Mouse (Mus musculus) kidney, postnatal 36 days (tissue): ENCODE measurements around the gene Lgr4.

Experiments used
- DNase-seq, 2 experiments: peaks; one replicate each; pipeline ENCODE4 v3.0.0; 2021 to 2022; ENCODE audit warnings: mixed read lengths in 2 of 2

Gene Lgr4

DNA sequence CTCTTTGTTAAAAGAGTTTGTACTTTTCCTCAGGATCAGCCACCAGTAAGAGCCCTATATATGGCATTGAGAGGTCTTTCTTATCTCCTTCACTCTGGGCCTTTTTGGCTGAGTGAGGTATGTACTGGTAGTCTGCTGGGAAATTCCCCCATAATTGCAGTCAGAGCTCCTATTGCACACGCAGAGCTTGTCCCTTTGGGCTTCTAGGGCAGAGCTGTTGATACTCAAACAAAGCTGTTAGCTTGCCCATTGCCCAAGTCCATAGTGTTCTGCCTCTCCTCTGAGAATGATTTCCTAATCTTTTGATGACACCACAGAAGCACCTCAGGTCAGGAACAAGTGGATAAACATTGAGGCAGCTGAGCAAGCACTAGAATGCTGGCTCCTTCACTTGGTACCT, 67.5 kb downstream of the Lgr4 start:
- DNase-seq = peak in 1 of 2 experiments; percentile 71

DNA sequence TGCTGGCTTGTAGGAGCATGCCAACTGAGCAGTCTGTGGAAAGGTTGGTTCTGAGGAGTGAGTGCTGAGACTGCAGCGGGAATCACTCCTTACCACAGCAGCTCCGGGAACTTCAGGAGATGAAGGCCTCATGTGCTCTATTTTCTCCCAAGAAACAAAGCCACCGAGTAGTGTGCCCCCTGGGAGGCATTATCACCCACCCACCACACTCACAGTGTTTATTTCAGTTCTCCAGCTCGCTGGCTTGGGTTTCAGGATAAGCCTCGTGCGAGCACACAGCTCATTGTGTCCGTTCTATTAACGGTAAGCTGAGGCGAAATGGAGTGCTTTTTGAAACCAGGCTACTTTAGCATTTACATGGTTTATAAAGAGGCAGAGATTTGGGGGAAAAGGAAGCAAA, 68.1 kb downstream of the Lgr4 start:
- DNase-seq = no peak

DNA sequence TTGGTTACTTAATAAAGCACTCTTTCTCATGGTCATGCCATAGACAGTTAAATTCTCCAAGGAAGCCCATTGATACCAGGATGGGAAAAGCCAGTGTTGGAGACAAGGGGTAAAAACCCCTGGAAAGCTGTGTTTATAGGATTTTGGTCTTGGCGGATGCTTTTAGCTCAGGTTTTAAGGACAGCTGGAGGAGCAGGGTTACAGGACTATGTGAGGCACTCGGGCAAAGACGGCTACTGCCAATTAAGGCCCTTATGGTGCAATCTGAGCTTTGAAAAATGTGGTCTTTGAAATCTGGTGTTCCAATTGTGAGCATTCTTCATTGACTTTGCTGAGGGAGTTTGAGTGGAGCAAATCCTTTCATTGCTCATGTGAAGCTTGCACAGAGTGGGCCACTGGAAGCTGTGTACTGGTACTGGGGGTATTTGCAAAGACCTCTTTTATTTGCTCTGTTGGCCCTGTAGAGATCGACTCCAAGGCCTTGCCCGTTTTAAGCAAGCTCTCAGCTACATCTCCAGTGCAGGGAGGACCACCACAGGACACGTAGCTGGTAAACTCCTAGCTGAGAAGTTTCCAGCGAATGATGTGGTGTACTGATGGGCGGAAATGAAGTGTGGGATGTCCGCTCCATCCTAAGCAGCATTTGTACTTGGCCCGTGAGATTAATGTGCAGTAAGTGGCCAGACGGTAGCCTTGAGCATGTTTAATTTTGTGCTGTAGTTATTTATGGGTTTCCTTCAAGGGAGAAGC, 68.8 kb downstream of the Lgr4 start:
- DNase-seq = no peak

DNA sequence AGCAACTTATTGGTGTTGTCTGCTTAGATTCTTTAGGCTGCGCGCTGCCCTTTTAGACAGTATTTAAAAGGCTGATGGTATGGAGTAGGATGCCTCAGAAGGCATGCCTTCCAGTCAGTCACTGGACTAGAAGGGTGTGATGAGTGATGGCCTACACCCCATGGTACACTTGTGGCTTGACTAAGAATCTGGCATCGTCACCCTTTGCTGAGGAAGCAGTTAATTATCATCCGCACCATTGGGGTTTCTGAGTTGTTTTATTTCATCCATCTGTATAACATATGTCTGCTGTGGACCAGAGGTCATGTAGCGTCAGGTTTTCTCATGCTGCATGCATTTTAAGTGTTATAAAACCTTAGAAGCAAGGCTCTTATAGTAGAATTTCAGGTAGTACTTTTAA, 70.5 kb downstream of the Lgr4 start:
- DNase-seq = no peak

DNA sequence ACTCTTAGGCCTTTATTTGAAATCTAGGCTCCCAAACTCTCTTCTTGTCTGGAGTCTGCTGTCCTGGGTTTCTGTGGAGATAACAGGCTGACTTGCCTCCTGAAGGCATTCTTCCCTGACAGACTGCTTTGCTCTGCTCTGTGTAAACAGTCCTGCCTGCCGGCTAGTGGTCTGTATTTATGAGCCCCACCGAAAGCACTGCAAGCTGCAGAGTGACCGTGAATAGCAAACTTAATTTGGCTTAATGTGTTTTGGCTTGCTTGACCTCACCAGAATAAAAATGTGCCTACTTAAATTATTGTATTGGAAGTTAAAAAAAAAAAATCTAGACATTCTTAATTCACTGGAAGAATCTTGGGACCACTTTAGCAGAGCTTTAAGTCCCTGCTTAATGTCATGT, 71.7 kb downstream of the Lgr4 start:
- DNase-seq = no peak

DNA sequence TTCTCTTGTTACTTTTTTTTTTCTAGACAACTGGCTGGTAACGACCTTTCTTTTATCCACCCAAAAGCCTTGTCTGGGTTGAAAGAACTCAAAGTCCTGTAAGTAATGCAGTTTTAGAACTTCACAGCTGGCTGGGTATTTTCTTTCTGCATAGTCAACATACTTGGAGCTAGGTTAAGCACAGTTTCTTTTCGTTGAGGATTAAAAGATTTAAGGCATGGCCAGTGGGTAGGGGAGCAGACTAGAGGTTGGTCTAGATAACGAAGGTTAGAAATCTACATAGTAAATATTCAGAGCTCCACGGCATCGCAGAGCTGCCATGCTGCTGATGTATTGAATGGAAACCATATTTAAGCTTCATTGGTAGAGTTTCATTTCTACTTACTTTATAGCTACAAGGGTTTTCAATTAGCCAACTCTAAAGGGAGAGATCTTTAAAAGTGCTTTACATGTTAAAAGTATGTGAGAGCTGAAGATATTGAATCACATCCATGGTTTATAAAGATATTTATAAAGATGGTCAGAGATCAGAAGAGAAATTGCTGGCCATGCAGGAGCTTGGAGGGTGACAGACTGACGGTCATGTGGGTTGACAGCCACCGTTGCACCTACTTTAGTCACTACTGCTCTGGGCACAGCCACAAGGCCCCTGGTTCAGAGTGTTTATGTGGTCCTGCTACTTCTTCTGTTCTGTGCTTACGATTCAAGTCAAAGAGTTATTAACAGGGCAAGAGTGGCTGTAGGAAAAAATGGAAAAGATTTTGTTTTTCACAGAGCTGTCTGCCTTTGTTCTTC, 72.4 kb downstream of the Lgr4 start:
- peak in 1 of 2 experiments; percentile 37 for DNase-seq

DNA sequence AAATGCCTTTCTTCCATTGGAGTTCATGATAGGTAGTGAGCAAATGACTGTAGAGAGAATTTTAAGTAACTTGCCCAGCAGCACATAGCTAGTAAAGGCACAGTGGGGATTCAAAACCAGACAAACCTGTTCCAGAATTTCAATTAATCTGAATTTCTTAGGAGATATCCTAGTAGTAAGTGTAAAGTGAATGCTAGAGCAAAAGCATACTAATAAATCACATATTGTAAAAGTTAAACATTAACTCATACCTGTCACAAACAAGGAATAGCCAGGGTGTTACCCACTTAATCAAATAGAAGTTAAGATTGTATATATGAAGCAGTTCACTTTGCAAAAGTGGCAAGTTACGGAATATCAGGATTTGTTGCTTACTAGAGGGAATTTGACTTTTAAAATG, 74.3 kb downstream of the Lgr4 start:
- DNase-seq = peak in 1 of 2 experiments; percentile 32

DNA sequence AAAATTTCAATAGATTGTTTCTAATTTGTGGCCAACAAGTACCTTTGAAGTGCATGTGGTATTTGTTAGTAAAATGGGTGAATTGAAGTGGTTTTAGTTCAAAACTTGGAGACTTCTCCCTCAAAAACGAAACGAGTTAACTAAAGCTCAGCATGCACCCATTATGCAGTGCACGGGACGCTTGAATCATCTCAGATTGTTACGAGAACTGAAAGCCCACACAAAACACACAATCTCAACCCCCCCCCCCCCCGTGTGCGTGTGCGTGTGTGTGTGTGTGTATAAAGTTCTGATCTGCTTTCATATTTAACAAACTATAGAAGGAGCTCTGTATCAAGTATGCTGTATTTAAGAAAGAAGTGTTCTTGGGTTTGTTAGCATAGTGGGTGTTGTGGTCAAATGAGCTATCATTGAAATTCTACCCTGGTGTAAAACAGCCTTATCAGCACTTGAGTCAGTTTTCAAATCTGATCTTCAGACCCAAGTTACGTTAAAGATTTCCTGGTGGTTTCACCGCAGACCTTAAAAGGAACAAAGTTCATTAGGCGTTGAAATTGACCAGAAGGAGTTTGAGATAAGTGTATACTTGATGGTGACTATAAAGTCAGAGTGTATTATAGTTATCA, 75.1 kb downstream of the Lgr4 start:
- DNase-seq = no peak

DNA sequence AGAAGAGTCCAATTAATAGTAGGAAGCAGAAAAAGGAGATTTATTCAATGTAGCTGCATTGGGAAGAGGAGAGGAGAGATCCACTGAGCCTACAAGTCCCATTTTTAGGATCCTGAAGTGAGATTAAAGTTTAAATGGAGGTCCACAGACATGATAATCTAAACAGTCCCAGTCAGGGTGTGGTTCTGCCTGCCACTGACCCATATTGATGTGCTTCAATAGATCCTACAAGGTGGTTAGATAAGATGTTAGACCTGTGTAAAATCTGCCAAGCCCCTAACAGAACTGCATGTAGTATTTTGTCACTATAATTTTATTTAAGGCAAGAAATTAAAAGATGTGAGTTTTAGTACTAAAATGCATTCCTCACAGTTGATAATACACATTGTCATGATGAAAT, 76.0 kb downstream of the Lgr4 start:
- DNase-seq = no peak

DNA sequence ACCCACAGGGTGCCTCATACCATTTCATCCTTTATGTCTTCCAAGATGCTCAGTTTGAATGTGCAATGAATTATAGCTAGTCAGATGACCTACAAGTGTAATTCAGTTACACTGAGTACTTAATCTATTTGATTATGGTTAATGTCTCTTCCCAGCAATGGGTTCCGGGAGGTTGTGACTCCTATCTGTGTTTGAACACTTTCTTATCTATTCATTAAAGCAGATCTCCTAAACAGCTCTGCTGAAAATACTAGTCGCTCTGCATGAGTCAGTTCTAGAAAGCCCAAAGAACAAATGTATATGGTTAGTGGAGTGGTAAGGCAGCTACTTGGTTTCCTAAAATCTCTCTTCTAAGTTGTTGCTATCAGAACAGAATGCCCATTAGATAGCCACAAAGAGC, 77.6 kb downstream of the Lgr4 start:
- DNase-seq = no peak

DNA sequence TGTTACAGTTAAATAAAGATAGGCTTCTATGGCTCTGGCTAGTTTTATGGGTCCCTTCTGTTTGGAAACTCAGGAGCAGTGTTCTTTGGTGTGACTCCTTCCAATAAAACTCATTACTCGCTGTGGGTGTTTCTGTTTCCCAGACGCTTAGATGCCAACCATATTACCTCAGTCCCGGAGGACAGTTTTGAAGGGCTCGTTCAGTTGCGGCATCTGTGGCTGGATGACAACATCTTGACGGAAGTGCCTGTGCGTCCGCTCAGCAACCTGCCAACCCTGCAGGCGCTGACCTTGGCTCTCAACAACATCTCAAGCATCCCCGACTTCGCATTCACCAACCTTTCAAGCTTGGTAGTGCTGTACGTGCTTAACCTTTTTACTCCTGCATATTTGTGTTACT, 79.0 kb downstream of the Lgr4 start:
- DNase-seq = peak in 1 of 2 experiments; percentile 36

DNA sequence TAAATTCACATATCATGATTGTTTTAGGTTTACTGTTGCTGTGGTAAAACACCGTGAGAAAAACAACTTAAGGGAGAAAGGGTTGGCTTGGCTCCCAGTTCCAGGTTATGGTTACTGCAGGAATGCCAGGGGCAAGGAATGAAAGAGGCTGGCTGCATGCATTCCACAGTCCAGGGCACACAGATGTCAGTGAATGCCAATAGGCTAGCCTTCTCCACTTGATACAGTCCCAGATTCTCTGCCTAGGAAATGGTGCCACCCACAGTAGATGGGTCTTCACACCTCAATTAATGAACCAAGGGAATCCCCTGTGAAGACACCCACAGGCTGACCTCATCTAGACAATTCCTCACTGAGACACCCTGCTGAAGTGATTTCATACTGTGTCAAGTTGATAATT, 87.2 kb downstream of the Lgr4 start:
- peak; percentile 68 to 76 for DNase-seq

DNA sequence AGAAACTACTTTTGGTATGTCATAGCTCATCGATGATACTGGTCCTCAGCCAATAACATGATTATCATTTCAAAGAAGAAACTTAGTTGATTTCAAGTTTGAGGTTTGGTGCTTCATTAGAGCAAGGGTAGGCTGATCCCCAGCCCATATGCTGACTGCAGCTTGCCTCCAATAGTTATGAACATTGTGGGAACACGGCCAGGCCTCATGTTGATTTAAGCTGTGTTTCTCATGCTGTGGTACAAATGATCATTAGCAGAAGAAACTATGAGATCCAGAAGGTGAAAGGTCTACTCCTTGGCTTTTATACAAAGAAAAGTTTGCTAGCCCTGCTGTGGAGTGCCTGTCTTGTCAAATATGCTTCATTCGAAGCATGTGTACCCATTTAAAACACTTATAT, 87.7 kb downstream of the Lgr4 start:
- no peak for DNase-seq

DNA sequence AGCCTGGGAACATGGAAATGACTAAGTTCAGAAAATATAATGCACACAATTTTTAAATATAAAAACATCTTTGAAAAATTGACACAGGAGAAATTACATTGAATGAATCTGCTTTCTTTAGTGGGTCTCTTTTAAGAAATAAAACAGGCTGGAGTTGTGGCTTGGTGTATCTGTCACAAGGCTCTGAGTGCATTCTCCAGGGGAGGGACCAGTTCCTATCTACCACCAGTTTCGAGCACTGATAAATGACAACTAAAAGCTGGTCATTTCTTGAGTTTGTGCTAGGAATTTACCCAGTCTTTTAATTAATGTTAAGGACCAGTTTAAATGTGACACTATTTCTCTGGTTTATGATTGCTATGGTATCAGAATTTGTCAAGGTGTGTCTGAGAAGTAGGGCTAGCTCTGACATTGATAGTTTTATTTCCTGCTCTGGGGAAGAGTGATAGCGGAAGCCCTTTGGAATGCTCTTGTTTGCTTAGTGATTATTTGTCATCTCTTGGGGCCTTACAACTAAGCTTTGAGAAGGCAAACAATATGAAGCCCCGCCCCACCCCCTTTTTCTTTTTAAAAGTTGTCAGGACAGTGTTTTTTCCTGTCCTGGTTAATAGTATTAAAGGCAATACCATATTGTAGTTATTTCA, 88.3 kb downstream of the Lgr4 start:
- no peak for DNase-seq

DNA sequence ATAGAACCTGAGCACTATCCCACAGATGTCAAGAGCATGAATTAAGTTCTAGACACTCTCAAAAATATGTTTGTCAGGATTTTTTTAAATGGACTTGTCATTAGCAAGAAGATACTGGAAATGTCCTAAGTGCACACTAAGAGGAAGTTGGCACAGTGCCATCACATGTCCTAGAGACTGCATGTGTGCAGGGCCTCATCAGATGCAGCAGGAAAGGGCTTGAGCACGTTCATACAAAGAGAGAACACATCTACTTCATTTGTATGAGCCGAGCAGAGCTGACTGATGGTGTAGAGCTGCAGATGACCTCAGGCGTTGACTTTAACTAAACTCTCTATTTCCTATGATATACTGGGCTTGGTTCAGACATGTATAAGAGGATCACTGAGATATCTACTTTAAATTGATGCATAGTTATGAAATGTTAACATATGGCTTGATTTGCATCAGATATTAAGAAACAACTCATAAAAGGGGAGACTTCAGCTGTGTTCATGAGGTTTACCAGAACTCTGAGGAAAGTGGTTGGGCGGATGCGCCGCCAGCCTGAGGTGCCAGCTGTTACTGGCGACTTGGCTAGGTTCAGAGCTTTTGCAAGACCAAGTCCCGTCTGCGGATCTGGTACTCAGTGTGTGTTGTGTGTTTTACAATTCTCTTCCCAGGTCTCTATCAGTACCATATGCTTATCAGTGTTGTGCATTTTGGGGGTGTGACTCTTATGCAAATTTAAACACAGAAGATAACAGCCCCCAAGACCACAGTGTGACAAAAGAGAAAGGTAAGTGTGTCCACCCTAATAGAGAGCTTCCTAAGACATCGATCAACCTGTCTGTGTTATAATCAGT, 90.2 kb downstream of the Lgr4 start:
- DNase-seq = peak in 1 of 2 experiments; percentile 38

DNA sequence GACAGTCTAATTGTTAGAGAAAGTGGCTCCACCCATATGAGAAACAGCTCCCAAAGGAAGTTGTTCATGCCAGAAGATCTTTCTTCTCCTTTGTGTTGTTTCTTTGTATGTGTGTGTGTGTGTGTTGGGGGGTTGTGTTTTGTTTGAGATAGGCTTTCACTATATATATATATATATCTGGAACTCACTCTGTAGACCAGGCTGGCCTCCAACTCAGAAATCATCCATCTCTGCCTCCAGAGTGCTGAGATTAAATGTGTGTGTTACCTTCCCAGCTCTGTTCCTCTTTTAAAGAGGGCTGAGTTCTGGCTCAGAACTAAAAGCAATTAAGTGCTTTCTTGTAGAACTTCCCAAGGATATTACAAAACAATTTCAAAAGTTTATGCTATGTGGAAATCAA, 92.0 kb downstream of the Lgr4 start:
- DNase-seq = no peak

DNA sequence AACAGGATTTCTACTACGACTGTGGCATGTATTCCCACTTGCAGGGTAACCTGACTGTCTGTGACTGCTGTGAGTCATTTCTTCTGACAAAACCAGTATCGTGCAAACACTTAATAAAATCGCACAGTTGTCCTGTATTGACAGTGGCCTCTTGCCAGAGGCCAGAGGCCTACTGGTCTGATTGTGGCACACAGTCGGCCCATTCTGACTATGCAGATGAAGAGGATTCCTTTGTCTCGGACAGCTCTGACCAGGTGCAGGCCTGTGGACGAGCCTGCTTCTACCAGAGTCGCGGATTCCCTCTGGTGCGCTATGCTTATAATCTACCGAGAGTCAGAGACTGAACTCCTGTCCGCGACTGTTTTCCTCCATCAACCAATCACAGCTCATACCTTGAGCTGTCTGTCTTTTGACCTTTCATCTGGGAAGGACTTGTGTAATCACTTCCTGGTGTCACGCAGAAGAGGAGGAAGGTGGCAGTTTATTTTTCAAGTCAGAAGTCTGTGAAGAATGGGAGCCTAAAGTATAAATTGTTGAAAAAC, 94.8 kb downstream of the Lgr4 start:
- peak in 1 of 2 experiments; percentile 20 for DNase-seq

DNA sequence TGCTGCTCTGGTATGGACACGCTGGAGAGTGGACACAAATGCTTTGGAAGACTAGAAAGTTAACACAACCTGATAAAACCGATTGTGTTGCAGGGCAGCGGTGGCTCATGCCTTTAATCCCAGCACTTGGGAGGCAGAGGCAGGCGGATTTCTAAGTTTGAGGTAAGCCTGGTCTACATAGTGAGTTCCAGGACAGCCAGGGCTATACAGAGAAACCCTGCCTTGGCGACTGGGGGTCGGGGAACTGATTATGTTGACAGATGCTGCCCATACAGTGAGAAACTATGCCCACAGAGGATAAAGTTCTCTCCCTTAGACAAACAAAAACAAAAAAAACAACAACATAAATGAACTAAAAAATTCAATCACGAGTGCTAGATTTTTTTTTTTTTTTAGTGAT, 99.6 kb downstream of the Lgr4 start:
- DNase-seq = no peak

DNA sequence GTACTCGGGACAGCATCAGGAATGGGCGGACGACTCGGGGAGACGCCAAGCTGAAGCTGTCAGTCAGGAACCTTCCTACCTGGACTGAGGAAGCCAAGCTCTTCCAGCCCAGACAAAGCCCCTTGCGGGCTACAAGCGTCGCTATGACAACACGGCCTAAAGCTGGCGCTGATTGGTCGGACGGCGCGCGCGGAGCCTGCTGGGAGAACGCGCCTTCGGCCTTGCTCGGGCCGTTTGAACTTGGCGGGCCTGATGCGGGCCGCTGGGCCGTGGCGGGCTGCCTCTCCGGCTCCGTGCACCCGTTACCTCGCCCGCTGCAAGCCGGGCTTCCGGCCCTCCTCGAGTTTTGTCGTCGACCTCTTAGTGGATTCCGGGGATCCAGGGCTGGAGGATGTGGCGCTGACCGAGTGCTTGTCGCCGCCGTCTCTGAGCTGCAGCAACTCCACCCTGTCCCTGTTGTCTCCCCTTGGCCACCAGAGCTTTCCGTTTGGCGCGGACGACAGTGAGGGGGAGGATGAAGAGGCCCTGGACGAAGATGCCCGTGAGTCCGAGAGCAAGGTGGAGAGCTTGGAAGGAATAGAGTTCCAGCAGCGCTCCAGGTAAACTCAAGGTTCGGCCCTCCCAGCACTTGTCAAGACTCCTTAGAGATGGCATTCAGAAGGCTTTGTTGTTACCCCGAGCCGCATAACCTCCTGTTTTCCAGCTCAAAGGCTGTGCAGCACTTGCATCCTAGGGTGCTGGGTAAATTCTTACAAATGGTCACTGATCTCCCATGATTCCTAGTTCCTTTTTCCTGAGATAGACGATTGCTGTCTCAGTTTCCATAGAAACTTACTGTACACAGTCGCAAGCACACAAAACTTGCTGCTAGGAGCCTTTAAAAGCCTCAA, 100.4 kb downstream of the Lgr4 start, which contains the start of gene Ccdc34:
Ccdc34 (plus strand) TSS at position 202 of the 890 bp plus-strand sequence.
- peak; percentile 94 to 95 for DNase-seq

DNA sequence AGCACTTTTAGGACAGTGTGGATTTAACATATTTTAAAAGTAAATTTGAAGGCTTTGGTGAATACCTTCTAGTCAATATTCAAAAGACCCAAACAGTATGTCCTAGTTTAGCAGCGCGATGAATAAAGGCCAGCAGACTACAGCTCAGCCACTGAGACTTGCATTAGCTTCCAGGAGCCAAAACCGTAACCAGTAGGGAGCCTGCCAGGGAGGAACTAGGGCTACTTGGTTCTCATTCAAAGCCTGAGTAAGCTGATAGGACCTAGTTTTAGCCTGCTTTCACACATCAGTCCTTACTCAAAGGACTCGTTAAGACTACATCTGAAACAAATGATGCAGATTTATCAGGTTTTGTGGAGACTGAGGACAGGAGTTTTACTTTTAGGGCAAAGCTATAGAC, 102.2 kb downstream of the Lgr4 start:
- no peak for DNase-seq

DNA sequence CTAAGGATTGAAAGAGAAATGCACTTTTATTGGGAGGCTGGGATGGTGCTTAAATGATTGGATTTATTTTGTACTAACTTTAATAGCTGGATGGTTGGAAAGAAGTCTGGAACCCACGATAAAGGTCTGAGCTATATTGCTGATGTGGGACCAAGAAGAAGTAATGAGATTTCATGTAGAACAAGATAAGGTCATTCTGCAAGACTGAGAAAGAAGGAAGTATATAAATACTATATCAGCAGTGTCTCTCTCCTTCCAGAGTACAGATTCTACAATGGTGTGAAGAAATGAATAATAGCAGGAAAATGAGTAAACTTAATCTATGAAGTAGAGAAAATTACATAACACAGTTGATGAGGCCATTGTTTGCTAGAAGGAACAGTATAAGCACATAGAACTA, 103.0 kb downstream of the Lgr4 start:
- no peak for DNase-seq
